Mouse (Mus musculus) kidney, embryonic 15.5 days (tissue): ENCODE measurements around the gene Cnot11. TPM values are rescaled to one million over a fixed set of nuclear protein-coding genes. Genes with fewer than 3 reads are reported as not detected.

Experiments used
- ATAC-seq: fragments of 200-750 bp; cut with Nextera tagmentation; replicated peaks from 2 replicates; pipeline ENCODE4 v1.8.0; 2017; ENCODE audit warnings: moderate TSS enrichment; ENCODE audit not compliant: low FRiP score
- H3K27ac ChIP-seq: fragments of 300-500 bp; sonication (generic); 2 replicates; pipeline ENCODE4 v1.5.1; 2015; ENCODE audit warnings: mild to moderate bottlenecking, inconsistent platforms
- H3K27me3 ChIP-seq: fragments of 300-500 bp; sonication (generic); 2 replicates; pipeline ENCODE4 v1.6.1; 2015; ENCODE audit warnings: inconsistent platforms
- H3K36me3 ChIP-seq: fragments of 300-500 bp; sonication (generic); 2 replicates; pipeline ENCODE4 v1.6.1; 2015; ENCODE audit warnings: inconsistent platforms
- H3K4me1 ChIP-seq: fragments of 300-500 bp; sonication (generic); 2 replicates; pipeline ENCODE4 v1.6.1; 2015; ENCODE audit warnings: inconsistent platforms
- H3K4me2 ChIP-seq: fragments of 300-500 bp; sonication (generic); 2 replicates; pipeline ENCODE4 v1.6.1; 2015; ENCODE audit warnings: moderate library complexity, mild to moderate bottlenecking, inconsistent platforms
- H3K4me3 ChIP-seq: fragments of 300-500 bp; sonication (generic); replicated peaks from 2 replicates; pipeline ENCODE4 v1.5.1; 2015; ENCODE audit warnings: mild to moderate bottlenecking, inconsistent platforms
- H3K9ac ChIP-seq: fragments of 300-500 bp; sonication (generic); 2 replicates; pipeline ENCODE4 v1.6.1; 2015; ENCODE audit warnings: mild to moderate bottlenecking, inconsistent platforms
- H3K9me3 ChIP-seq: fragments of 300-500 bp; sonication (generic); replicated peaks from 2 replicates; pipeline ENCODE4 v1.6.1; 2016; ENCODE audit warnings: inconsistent platforms
- WGBS: fragments of 180-500 bp; shearing (Covaris S2); methylation state at CpG from one replicate; pipeline ENCODE4 v1.1.7; 2015; ENCODE audit warnings: mixed read lengths; 5-methylcytosine and 5-hydroxymethylcytosine counted together
- polyA plus RNA-seq: library from polyadenylated mRNA; unstranded; fragments of >200 nt; fragmentation: Nextera tagmentation; extraction: Ambion mirVana; gene quantifications from 2 replicates; pipeline ENCODE4 v1.2.1, GENCODE M21; 2015

The Cnot11 gene
- 24.2 and 24.4 TPM in 2 replicates for polyA plus RNA-seq

GRCm38 (mm10) chr1:39534831-39535230 is at the start of gene Cnot11:
Gene Cnot11 (plus strand): TSS chr1:39534992.
- H3K9me3 ChIP-seq, result no peaks in the 10 kb centered on the region
- H3K36me3 ChIP-seq, result peaks cover 23% of the 10 kb centered on the region
- peaks cover 18% of the 10 kb centered on the region for H3K4me1 ChIP-seq
- peak within 1 kb of the TSS; percentile 84 for H3K9ac ChIP-seq
- H3K4me2 ChIP-seq, result peak within 1 kb of the TSS; percentile 79
- peak within 1 kb of the TSS; percentile 94 for H3K27ac ChIP-seq
- ATAC-seq, result no peak
- H3K4me3 ChIP-seq, result peak within 1 kb of the TSS; percentile 71
- 30% methylated on average over 13 of the region's 13 CpGs for WGBS
- no peaks in the 10 kb centered on the region for H3K27me3 ChIP-seq

- 0 out of 2 replicates have a peak, but pooled peaks cover under 1% of the 10 kb centered on the region for H3K4me1 ChIP-seq
- H3K4me3 ChIP-seq, result no peak overlapping the region
- no peaks in the 10 kb centered on the region for H3K9me3 ChIP-seq
- ATAC-seq, result no peak
- H3K27ac ChIP-seq, result no peak overlapping the region
- no peaks in the 10 kb centered on the region for H3K27me3 ChIP-seq
- H3K9ac ChIP-seq, result no peak overlapping the region
- WGBS, result 74% methylated on average over 3 of the region's 3 CpGs
- H3K36me3 ChIP-seq, result no peaks in the 10 kb centered on the region
- H3K4me2 ChIP-seq, result no peak overlapping the region
Observed at GRCm38 (mm10) chr1:39487370-39487769, 47.4 kb upstream of the Cnot11 start.

GRCm38 (mm10) chr1:39493165-39493564 is 41.6 kb upstream of the Cnot11 start:
- Histone ChIP-seq H3K27me3 (no peaks in the 10 kb centered on the region), H3K9me3 (peaks cover 4% of the 10 kb centered on the region; the same call in 1 of the 2 replicates), H3K4me2 (no peak overlapping the region), H3K4me1 (no peaks in the 10 kb centered on the region), H3K9ac (no peak overlapping the region), H3K4me3 (no peak overlapping the region), H3K36me3 (no peaks in the 10 kb centered on the region), H3K27ac (no peak overlapping the region)
- 82% methylated on average over 5 of the region's 5 CpGs for WGBS
- ATAC-seq, result no peak

- H3K4me2 ChIP-seq, result no peak overlapping the region
- H3K27ac ChIP-seq, result no peak overlapping the region
- H3K9me3 ChIP-seq, result peaks cover 4% of the 10 kb centered on the region; the same call in 1 of the 2 replicates
- no peak overlapping the region for H3K9ac ChIP-seq
- no peaks in the 10 kb centered on the region for H3K27me3 ChIP-seq
- ATAC-seq, result no peak
- no peaks in the 10 kb centered on the region for H3K4me1 ChIP-seq
- H3K4me3 ChIP-seq, result no peak overlapping the region
- 75% methylated on average over 3 of the region's 3 CpGs for WGBS
- H3K36me3 ChIP-seq, result no peaks in the 10 kb centered on the region
Observed at GRCm38 (mm10) chr1:39493664-39494063, 41.1 kb upstream of the Cnot11 start.

- no peak overlapping the region for H3K9ac ChIP-seq
- H3K9me3 ChIP-seq, result peaks cover 4% of the 10 kb centered on the region; the same call in 1 of the 2 replicates
- no peaks in the 10 kb centered on the region for H3K4me1 ChIP-seq
- no peak overlapping the region for H3K4me2 ChIP-seq
- ATAC-seq, result no peak
- 96% methylated on average over 4 of the region's 4 CpGs for WGBS
- H3K27me3 ChIP-seq, result no peaks in the 10 kb centered on the region
- H3K4me3 ChIP-seq, result no peak overlapping the region
- H3K36me3 ChIP-seq, result no peaks in the 10 kb centered on the region
- H3K27ac ChIP-seq, result no peak overlapping the region
Observed at GRCm38 (mm10) chr1:39496995-39497394, 37.8 kb upstream of the Cnot11 start.

- no peaks in the 10 kb centered on the region for H3K27me3 ChIP-seq
- 86% methylated on average over 11 of the region's 11 CpGs for WGBS
- H3K27ac ChIP-seq, result no peak overlapping the region
- no peaks in the 10 kb centered on the region for H3K4me1 ChIP-seq
- no peaks in the 10 kb centered on the region for H3K36me3 ChIP-seq
- no peak overlapping the region for H3K9ac ChIP-seq
- H3K9me3 ChIP-seq, result peaks cover 4% of the 10 kb centered on the region; the same call in 1 of the 2 replicates
- no peak for ATAC-seq
- no peak overlapping the region for H3K4me2 ChIP-seq
- no peak overlapping the region for H3K4me3 ChIP-seq
Observed at GRCm38 (mm10) chr1:39497748-39498147, 37.0 kb upstream of the Cnot11 start.

- Histone ChIP-seq H3K36me3 (no peaks in the 10 kb centered on the region), H3K9me3 (peaks cover 4% of the 10 kb centered on the region; the same call in 1 of the 2 replicates), H3K9ac (no peak overlapping the region), H3K27ac (no peak overlapping the region), H3K4me2 (no peak overlapping the region), H3K4me3 (no peak overlapping the region), H3K27me3 (no peaks in the 10 kb centered on the region), H3K4me1 (no peaks in the 10 kb centered on the region)
- 88% methylated on average over 2 of the region's 2 CpGs for WGBS
- peak; percentile 62 for ATAC-seq
Observed at GRCm38 (mm10) chr1:39499485-39499941, 35.3 kb upstream of the Cnot11 start.

GRCm38 (mm10) chr1:39502817-39503633 is 31.8 kb upstream of the Cnot11 start:
- H3K9me3 ChIP-seq, result no peaks in the 10 kb centered on the region
- 81% methylated on average over 17 of the region's 17 CpGs for WGBS
- H3K4me3 ChIP-seq, result no peak overlapping the region
- no peaks in the 10 kb centered on the region for H3K4me1 ChIP-seq
- H3K27ac ChIP-seq, result no peak overlapping the region
- H3K4me2 ChIP-seq, result no peak overlapping the region
- H3K9ac ChIP-seq, result no peak overlapping the region
- H3K36me3 ChIP-seq, result no peaks in the 10 kb centered on the region
- ATAC-seq, result no peak
- H3K27me3 ChIP-seq, result no peaks in the 10 kb centered on the region

GRCm38 (mm10) chr1:39504261-39504660 is 30.5 kb upstream of the Cnot11 start:
- Histone ChIP-seq H3K4me3 (no peak overlapping the region), H3K9me3 (no peaks in the 10 kb centered on the region), H3K36me3 (no peaks in the 10 kb centered on the region), H3K9ac (no peak overlapping the region), H3K4me2 (no peak overlapping the region), H3K4me1 (no peaks in the 10 kb centered on the region), H3K27ac (no peak overlapping the region), H3K27me3 (no peaks in the 10 kb centered on the region)
- WGBS, result 13% methylated on average over 1 of the region's 1 CpGs
- no peak for ATAC-seq

GRCm38 (mm10) chr1:39505600-39505999 is 29.2 kb upstream of the Cnot11 start:
- Histone ChIP-seq H3K4me1 (no peaks in the 10 kb centered on the region), H3K27me3 (no peaks in the 10 kb centered on the region), H3K4me3 (no peak overlapping the region), H3K4me2 (no peak overlapping the region), H3K9me3 (no peaks in the 10 kb centered on the region), H3K36me3 (no peaks in the 10 kb centered on the region), H3K27ac (no peak overlapping the region), H3K9ac (no peak overlapping the region)
- WGBS, result 36% methylated on average over 9 of the region's 9 CpGs
- no peak for ATAC-seq

- Histone ChIP-seq H3K27ac (no peak overlapping the region), H3K36me3 (no peaks in the 10 kb centered on the region), H3K4me2 (no peak overlapping the region), H3K27me3 (no peaks in the 10 kb centered on the region), H3K9me3 (no peaks in the 10 kb centered on the region), H3K4me1 (no peaks in the 10 kb centered on the region), H3K9ac (no peak overlapping the region), H3K4me3 (no peak overlapping the region)
- ATAC-seq, result no peak
- WGBS, result 55% methylated on average over 8 of the region's 8 CpGs
Observed at GRCm38 (mm10) chr1:39511775-39512174, 23.0 kb upstream of the Cnot11 start.

GRCm38 (mm10) chr1:39512183-39512582 is 22.6 kb upstream of the Cnot11 start:
- Histone ChIP-seq H3K4me1 (no peaks in the 10 kb centered on the region), H3K27ac (no peak overlapping the region), H3K4me3 (no peak overlapping the region), H3K9ac (no peak overlapping the region), H3K27me3 (no peaks in the 10 kb centered on the region), H3K36me3 (no peaks in the 10 kb centered on the region), H3K9me3 (no peaks in the 10 kb centered on the region), H3K4me2 (no peak overlapping the region)
- ATAC-seq, result no peak
- WGBS, result 83% methylated on average over 1 of the region's 1 CpGs
